Mouse (Mus musculus): ENCODE measurements around the gene Rpap1.

Gene Rpap1

GRCm38 (mm10) chr2:119787206-119787883 lies at the start of gene Rpap1:
Rpap1 (minus strand) TSS chr2:119787537.
- peak; percentile 73 to 82 for DNase-seq (ENCODE audit: low spot score in 2 of 2)

- DNase-seq (ENCODE audit: low spot score in 2 of 2) = no peak
Measured at GRCm38 (mm10) chr2:119834231-119834630, 46.9 kb upstream of the Rpap1 start.

- no peak for DNase-seq (ENCODE audit: low spot score in 2 of 2)
Measured at GRCm38 (mm10) chr2:119830579-119830978, 43.2 kb upstream of the Rpap1 start.

GRCm38 (mm10) chr2:119821136-119821535 lies 33.8 kb upstream of the Rpap1 start:
- no peak for DNase-seq (ENCODE audit: low spot score in 2 of 2)

- DNase-seq (ENCODE audit: low spot score in 2 of 2) = peak in 1 of 2 experiments; percentile 52
Measured at GRCm38 (mm10) chr2:119818668-119819272, 31.4 kb upstream of the Rpap1 start.

- no peak for DNase-seq (ENCODE audit: low spot score in 2 of 2)
Measured at GRCm38 (mm10) chr2:119817047-119817446, 29.7 kb upstream of the Rpap1 start.

- DNase-seq (ENCODE audit: low spot score in 2 of 2) = no peak
Measured at GRCm38 (mm10) chr2:119816611-119817010, 29.3 kb upstream of the Rpap1 start.

GRCm38 (mm10) chr2:119814376-119814933 lies 27.1 kb upstream of the Rpap1 start:
- no peak for DNase-seq (ENCODE audit: low spot score in 2 of 2)

- DNase-seq (ENCODE audit: low spot score in 2 of 2) = no peak
Measured at GRCm38 (mm10) chr2:119811490-119812146, 24.3 kb upstream of the Rpap1 start.

- no peak for DNase-seq (ENCODE audit: low spot score in 2 of 2)
Measured at GRCm38 (mm10) chr2:119810890-119811289, 23.6 kb upstream of the Rpap1 start.

- DNase-seq (ENCODE audit: low spot score in 2 of 2) = no peak
Measured at GRCm38 (mm10) chr2:119808881-119809280, 21.5 kb upstream of the Rpap1 start.

GRCm38 (mm10) chr2:119808438-119808837 lies 21.1 kb upstream of the Rpap1 start:
- DNase-seq (ENCODE audit: low spot score in 2 of 2) = no peak

GRCm38 (mm10) chr2:119805536-119805935 lies 18.2 kb upstream of the Rpap1 start:
- no peak for DNase-seq (ENCODE audit: low spot score in 2 of 2)

- DNase-seq (ENCODE audit: low spot score in 2 of 2) = no peak
Measured at GRCm38 (mm10) chr2:119804776-119805175, 17.4 kb upstream of the Rpap1 start.

GRCm38 (mm10) chr2:119804275-119804628 lies 16.9 kb upstream of the Rpap1 start:
- DNase-seq (ENCODE audit: low spot score in 2 of 2) = no peak

GRCm38 (mm10) chr2:119803618-119804274 lies 16.4 kb upstream of the Rpap1 start:
- no peak for DNase-seq (ENCODE audit: low spot score in 2 of 2)

GRCm38 (mm10) chr2:119802767-119803617 lies 15.7 kb upstream of the Rpap1 start:
- DNase-seq (ENCODE audit: low spot score in 2 of 2) = no peak

- peak; percentile 6 to 34 for DNase-seq (ENCODE audit: low spot score in 2 of 2)
Measured at GRCm38 (mm10) chr2:119800876-119801846, 13.8 kb upstream of the Rpap1 start.

- DNase-seq (ENCODE audit: low spot score in 2 of 2) = peak; percentile 10 to 20
Measured at GRCm38 (mm10) chr2:119799961-119800550, 12.7 kb upstream of the Rpap1 start.
